Mouse (Mus musculus) embryo, embryonic 9.5 days (tissue): Measurements from ENCODE around the gene Xbp1.
"Not testable (repeated sequence)": the region's sequence is repeated elsewhere in the genome, so short reads cannot be mapped to it uniquely, and the experiment has no call there.

Experiments used
- DNase-seq: peaks from one replicate; pipeline ENCODE4 v3.0.0-alpha.2; 2017; ENCODE audit errors: extremely low spot score

Gene Xbp1

GRCm38 (mm10) chr11:5520412-5521265 is at the start of gene Xbp1:
Xbp1 (plus strand) TSS chr11:5520659.
- peak; percentile 98 for DNase-seq

GRCm38 (mm10) chr11:5474130-5474529 is 46.3 kb upstream of the Xbp1 start:
- DNase-seq = peak; percentile 76

- not testable (repeated sequence) for DNase-seq
These were observed 44.8 kb upstream of the Xbp1 start for GRCm38 (mm10) chr11:5475556-5476118.

GRCm38 (mm10) chr11:5476806-5477205 is 43.7 kb upstream of the Xbp1 start:
- DNase-seq = no peak

DNA sequence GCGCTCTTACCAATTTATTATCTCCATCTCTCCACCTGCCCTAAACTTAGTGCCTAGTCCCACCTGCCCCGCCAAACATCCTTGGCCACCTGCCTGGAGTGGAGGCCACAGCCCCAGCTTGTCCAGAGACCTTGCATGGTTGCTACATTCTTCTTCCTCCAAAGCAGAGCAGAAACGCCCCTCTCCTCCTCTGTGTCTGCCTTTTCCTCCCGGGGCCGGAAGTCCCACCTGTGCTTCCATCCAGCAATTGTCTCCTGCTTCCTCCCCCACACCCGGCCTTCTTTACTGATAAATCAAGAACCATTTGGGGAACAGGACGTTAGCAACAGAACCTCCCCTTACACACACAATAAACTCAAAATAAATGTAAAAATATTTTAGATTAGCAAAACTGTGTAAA is 42.3 kb upstream of the Xbp1 start:
- no peak for DNase-seq

GRCm38 (mm10) chr11:5478831-5479230 is 41.6 kb upstream of the Xbp1 start:
- DNase-seq = no peak

GRCm38 (mm10) chr11:5482581-5482980 is 37.9 kb upstream of the Xbp1 start:
- no peak for DNase-seq

DNA sequence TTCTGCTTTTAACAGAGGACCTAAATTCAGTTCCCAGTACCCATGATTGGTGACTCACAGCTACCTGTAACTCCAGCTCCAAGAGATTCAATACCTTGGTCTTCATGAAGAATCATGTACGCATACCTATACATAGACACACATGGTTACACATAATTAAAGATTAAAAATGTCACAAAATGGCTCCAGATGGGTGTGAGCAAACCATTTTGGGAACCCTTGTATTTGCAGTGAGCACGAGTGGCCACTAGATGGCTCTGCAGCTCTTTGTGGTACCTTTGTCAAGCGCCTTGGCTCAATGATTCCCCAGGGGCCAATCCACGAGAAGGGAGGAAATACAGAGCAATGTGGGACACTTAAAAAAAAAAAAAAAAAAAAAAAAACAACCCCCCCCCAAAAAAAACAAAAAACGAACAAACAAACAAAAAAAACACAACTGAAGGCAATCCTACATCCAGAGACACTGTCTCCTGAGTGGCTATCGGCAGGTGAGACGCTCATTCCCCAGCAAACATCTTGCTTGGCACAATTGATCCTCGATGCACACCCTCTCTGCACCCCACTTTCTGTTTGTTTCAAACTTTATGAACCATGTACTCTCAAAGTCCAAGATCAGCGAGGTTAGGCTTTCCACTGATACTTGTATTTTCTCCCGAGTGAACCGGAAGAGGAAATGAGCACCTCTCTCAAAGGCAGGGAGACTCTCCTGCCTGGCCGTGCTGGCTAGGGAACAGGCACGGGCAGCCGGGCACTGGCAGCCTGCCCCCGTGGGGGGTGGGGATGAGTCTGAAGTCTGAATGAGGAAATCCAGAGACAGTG is 35.1 kb upstream of the Xbp1 start:
- DNase-seq = peak; percentile 83

DNA sequence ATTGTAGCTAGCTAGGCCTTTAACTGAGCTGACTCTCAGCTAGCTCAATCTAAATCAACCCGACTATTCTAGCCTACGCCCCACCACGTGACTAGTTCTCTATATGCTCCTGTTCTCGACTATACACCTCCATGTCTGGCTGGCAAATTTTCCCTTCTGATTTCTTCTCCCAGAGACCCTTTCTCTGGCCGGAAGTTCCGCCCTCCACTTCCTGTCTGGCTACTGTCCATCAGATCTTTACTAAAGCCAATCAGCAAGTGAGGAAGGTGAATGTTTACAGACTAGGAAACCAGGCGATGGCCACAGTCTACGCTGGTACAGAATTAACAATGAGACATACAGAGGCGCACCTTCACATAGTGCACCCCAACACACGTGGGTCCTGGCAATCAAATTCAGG is 31.0 kb upstream of the Xbp1 start:
- DNase-seq = not testable (repeated sequence)

DNA sequence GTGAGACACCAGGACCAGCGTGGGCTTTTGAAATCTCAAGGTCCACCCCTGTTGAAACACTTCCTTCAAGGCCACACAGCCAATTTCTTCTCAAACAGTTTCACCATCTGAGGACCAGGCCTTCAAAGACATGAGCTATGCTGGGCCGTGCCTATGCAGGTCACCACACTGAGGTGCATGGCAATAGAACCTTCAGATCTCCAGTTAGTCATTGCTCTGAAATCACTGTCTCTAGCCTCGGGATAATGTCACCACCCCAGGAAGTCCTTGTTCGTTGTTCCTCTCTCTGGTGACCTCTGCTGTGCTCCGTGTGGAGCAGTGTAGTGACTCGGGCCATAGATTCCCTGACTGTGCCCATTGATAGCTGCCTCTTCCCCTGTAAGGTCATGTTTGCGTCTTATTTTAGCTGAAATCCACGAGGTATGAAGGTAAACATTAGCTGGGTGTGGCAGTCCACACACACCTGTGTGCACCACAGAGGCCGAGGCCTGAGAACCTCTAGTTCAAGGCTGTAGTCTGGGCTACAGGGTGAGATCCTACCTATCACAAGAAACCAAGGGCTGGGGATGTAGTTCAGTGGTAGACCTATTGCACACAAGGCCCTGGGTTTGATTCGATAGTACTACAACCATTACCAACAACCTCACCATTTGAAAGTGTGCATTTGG is 29.3 kb upstream of the Xbp1 start:
- no peak for DNase-seq

DNA sequence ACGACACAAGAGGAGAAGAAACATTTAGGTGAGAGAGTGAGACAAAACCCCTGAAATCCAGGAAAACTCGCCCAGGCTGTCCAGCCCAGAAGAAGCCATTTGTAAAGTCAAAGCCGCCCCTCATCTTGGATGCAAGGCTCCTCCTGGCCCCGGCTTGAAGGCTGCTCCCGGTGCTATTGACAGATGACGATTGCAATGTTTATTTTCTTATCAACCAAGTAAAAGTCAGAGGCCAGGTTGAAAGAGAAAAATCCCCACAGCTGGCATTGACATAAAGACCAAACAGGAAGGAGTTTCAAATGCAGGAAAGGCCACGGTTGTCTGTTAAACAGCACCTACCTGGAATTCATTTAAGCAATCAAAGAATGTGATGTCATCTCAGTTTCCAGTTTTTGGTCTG is 28.5 kb upstream of the Xbp1 start:
- no peak for DNase-seq

- DNase-seq = peak; percentile 65
These were observed 26.6 kb upstream of the Xbp1 start for GRCm38 (mm10) chr11:5493869-5494268.

DNA sequence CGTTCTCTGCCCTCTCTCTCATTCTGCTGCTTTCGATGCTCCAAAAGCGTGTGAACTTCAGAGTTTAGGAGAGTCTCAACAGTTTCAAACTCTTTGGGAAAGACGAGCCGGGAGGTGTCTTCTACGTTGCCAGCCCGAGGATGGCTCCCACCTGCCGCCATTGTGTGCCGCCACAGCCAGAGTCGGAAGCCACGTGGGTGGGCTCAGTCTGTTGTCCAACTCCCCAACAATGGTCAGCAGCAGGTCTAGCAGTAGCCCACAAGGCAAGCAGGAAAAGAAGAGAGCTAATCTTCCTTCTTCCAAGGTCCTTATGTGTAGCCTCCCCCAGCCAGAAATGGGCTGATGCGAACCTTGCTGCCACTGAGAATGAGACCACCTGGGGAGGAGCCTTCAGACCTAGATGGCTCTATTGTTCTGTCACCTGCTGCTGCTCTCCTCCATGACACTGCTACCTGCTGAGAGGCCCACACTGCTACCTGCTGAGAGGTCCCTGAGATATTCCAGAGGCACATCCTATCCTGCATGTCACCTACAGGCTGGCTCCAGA is 25.1 kb upstream of the Xbp1 start:
- no peak for DNase-seq

DNA sequence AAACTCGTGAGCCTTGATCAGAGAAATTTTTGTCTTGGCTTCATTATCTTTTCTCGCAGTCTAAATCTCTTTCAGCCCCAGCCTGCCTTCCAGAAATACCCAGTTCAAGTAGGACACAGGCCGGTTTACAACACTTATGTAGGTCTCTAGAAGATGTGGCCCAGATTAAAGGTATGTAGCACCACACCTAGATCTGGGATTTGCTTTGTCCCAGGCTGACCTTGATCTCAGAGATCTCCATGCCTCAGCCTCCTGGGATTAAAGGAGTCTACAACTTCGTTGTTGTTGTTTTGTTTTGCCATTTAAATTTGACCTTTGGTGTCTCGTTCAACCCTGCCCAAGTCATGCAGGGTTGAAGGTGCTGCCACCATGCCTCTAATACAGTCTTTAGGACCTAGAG is 24.6 kb upstream of the Xbp1 start:
- DNase-seq = no peak

GRCm38 (mm10) chr11:5496559-5497248 is 23.8 kb upstream of the Xbp1 start:
- no peak for DNase-seq

DNA sequence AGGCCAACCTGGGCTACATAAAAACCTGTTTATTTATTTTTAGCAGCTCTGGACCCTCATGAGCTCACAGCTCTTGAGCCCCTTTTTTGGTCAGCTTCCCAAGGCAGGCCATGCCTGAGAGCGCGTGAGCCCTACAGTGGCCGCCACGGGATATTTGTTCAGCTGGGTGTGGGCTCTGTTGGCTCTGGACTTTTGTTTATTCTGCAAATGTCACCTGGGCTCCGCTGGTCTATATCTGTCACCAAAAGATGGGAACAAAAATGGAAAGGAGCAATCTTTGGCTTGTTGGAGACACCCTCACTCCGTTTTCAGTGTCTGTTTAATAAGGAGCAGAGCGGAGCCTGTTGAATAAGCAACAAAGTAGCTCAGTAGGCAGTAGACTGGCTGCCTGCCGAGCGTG is 22.0 kb upstream of the Xbp1 start:
- no peak for DNase-seq

GRCm38 (mm10) chr11:5498931-5499661 is 21.4 kb upstream of the Xbp1 start:
- DNase-seq = no peak

DNA sequence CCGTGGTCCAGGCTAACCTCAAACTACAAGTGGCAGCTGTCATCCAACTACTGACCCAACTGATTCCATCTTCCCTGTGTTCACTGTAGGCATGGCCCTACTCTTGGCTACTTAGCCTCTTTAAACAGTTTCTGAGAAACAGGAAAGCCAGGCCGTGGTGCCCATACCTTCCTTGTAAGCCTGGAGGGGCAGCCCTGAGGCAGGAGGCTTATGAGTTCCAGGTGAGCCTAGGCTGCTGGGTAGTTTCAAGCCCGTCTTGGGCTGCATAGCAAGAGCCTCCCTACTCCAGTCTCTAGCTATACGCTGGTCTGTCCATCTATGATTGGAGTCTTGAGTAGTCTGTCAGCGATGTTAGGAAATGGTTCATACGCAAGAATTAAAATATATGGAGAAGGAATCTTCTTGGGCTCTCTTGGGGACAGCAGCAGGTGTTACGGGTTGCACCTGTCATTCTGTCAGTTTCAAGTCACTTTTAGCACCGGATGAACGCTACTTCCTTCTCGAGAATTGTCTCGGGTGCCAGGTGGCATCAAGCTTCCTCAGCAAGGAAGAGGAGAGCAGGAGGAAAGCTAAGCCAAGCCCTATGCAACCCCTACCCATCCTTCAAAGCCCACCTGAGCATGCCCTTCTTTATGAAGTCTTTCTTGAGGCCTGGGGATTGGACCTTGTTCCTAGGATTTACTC is 20.4 kb upstream of the Xbp1 start:
- no peak for DNase-seq

DNA sequence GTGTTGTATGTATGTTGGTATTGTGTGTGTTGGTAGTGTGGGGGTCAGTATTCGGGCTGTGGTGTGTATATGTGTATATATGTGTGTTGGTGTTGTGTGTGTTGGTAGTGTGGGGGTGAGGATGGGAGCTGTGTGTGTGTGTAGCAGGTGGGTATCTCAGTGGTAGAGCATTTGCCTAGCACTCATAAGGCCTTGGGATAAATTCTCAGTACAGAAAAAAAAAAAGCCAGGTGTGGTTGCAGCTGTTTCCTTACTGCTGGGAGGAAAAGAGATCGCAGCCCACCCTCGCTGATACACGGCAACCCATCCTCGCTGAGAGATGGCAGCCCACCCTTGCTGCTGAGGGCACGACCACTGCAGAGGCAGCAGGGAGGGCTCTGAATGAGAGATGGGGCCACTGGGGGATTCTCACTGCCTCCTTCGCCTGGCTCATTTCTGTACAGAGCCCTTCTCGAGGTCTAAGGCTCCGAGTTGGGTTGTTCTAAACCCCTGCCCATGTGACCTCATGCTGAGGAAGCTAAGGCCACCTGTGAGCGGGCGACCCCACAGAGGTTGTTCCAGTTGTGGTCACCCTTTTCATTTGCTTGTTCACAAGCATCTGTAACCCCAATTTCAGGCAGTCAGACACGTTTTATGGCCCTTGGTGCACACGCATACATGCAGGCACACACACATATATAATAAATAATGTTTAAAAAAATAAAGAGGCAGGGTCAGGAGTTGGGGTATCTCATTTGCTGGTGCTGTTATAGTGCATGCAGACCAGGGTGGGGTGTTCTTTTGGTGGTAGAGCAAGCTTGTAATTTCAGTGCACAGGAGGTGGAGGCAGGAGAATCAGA is 19.3 kb upstream of the Xbp1 start:
- DNase-seq = no peak
